Mouse (Mus musculus) lung, embryonic 15.5 days (tissue): ENCODE data around the gene Prkar1a. TPM values are rescaled to one million over a fixed set of nuclear protein-coding genes. Genes with fewer than 3 reads are reported as not detected.
"Not testable (repeated sequence)": the region's sequence is repeated elsewhere in the genome, so short reads cannot be mapped to it uniquely, and the experiment has no call there.

Experiments
- ATAC-seq: fragments of 200-750 bp; cut with Nextera tagmentation; 2 replicates; pipeline ENCODE4 v1.8.0; 2017; ENCODE audit warnings: moderate number of reproducible peaks, borderline replicate concordance; ENCODE audit not compliant: low FRiP score, low TSS enrichment; ENCODE audit errors: extremely low read depth
- H3K27ac ChIP-seq: fragments of 300-500 bp; sonication (generic); 2 replicates; pipeline ENCODE4 v1.5.1; 2015; ENCODE audit warnings: moderate library complexity, mild to moderate bottlenecking, inconsistent platforms
- H3K27me3 ChIP-seq: fragments of 300-500 bp; sonication (generic); 2 replicates; pipeline ENCODE4 v1.6.1; 2015; ENCODE audit warnings: inconsistent platforms
- H3K36me3 ChIP-seq: fragments of 300-500 bp; sonication (generic); 2 replicates; pipeline ENCODE4 v1.6.1; 2015; ENCODE audit warnings: inconsistent platforms
- H3K4me1 ChIP-seq: fragments of 300-500 bp; sonication (generic); 2 replicates; pipeline ENCODE4 v1.6.1; 2015; ENCODE audit warnings: inconsistent platforms
- H3K4me2 ChIP-seq: fragments of 300-500 bp; sonication (generic); 2 replicates; pipeline ENCODE4 v1.6.1; 2015; ENCODE audit warnings: inconsistent platforms, mild to moderate bottlenecking, moderate library complexity
- H3K4me3 ChIP-seq: fragments of 300-500 bp; sonication (generic); 2 replicates; pipeline ENCODE4 v1.5.1; 2015; ENCODE audit warnings: mild to moderate bottlenecking, inconsistent platforms
- H3K9ac ChIP-seq: fragments of 300-500 bp; sonication (generic); 2 replicates; pipeline ENCODE4 v1.6.1; 2015; ENCODE audit warnings: inconsistent platforms
- H3K9me3 ChIP-seq: fragments of 300-500 bp; sonication (generic); 2 replicates; pipeline ENCODE4 v1.6.1; 2016; ENCODE audit warnings: inconsistent platforms
- whole genome bisulfite sequencing: fragments of 180-500 bp; shearing (Covaris S2); methylation state at CpG from one replicate; pipeline ENCODE4 v1.1.7; 2015; 5-methylcytosine and 5-hydroxymethylcytosine counted together
- polyA plus RNA-seq: library from polyadenylated mRNA; unstranded; fragments of >200 nt; fragmentation: Nextera tagmentation; extraction: Ambion mirVana; gene quantifications from 2 replicates; pipeline ENCODE4 v1.2.1, GENCODE M21; 2015

Gene Prkar1a
- 388 and 400 TPM in 2 replicates for polyA plus RNA-seq

DNA sequence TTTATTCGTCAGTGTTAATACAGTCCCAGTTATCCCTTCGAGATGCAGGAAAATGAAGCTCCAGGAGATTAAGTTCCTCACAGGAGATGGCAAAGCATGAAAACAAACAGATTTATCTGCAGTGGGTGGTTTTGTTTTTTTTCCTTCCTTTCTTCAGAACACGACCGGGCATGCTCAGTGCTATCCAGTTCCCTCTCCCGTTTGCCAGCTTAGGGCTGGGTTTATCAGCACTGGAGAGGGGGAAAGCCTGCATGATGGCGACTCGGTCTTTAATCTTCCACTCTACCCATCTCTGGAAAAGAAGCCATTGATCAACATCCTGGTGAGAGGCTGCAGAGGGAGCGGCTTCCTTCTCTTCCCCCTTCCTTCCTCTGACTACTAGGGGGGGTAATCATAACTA lies at the start of gene Prkar1a:
Prkar1a (plus strand) TSS at position 200 of the 400 bp plus-strand sequence.
- WGBS: 7% methylated on average over 8 of the region's 8 CpGs

GRCm38 (mm10) chr11:109607600-109607999 lies 41.6 kb upstream of the Prkar1a start:
- no peak for ATAC-seq
- Histone ChIP-seq H3K36me3 (peaks cover 13% of the 10 kb centered on the region), H3K4me3 (no peak overlapping the region), H3K27ac (no peak overlapping the region), H3K4me2 (no peak overlapping the region), H3K4me1 (peaks cover 21% of the 10 kb centered on the region), H3K9me3 (no peaks in the 10 kb centered on the region), H3K9ac (no peak overlapping the region), H3K27me3 (no peaks in the 10 kb centered on the region)
- 73% methylated on average over 6 of the region's 6 CpGs for WGBS

More for the DNA sequence above, at the start of gene Prkar1a:
- peak within 1 kb of the TSS; percentile 97 for H3K4me2 ChIP-seq
- no peaks in the 10 kb centered on the region for H3K9me3 ChIP-seq
- H3K36me3 ChIP-seq: peaks cover 7% of the 10 kb centered on the region; the same call in 1 of the 2 replicates
- H3K4me1 ChIP-seq: peaks cover 43% of the 10 kb centered on the region
- H3K4me3 ChIP-seq: peak within 1 kb of the TSS; percentile 85
- H3K27me3 ChIP-seq: no peaks in the 10 kb centered on the region
- peak within 1 kb of the TSS; percentile 96 for H3K27ac ChIP-seq
- no peak for ATAC-seq
- H3K9ac ChIP-seq: peak within 1 kb of the TSS; percentile 92

- Histone ChIP-seq H3K36me3 (0 out of 2 replicates have a peak, but pooled peaks cover 2% of the 10 kb centered on the region), H3K27me3 (no peaks in the 10 kb centered on the region), H3K4me1 (peaks cover 25% of the 10 kb centered on the region), H3K4me3 (no peak overlapping the region), H3K4me2 (no peak overlapping the region), H3K9ac (no peak overlapping the region), H3K9me3 (no peaks in the 10 kb centered on the region), H3K27ac (no peak overlapping the region)
- ATAC-seq: no peak
- 63% methylated on average over 6 of the region's 6 CpGs for WGBS
These were observed 40.1 kb upstream of the Prkar1a start for GRCm38 (mm10) chr11:109608976-109609625.

GRCm38 (mm10) chr11:109610046-109610794 lies 39.0 kb upstream of the Prkar1a start:
- Histone ChIP-seq H3K9me3 (no peaks in the 10 kb centered on the region), H3K27me3 (no peaks in the 10 kb centered on the region), H3K36me3 (no peaks in the 10 kb centered on the region), H3K4me1 (peaks cover 25% of the 10 kb centered on the region), H3K4me3 (peak overlapping the region; percentile 63), H3K4me2 (peak overlapping the region; percentile 80), H3K9ac (peak overlapping the region; percentile 64), H3K27ac (peak overlapping the region; percentile 87)
- WGBS: 13% methylated on average over 9 of the region's 9 CpGs
- ATAC-seq: no peak

DNA sequence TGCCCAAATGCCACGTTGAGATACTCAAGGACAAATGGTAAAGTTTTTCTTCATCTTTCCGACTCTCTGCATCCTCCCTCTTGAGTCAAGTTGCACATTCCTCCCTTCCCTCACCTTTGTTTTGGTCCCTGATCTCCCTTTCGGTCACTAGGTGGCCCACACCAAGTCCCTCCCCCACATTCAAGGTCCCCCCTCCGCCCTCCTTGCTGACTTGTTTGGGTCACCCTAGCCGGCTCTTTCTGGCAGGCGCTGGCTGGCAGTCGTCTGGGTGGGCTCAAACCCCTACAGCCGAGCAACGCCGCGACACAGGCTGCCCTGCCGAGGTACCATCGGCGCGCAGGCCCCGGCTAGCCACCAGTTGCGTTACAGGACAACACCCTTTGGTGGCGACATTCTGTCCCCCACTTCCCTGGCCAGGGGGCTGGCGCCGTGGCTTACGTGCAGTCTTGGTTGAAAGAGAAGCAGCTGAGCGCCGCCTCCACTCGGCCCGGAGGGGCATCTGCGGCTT lies 38.4 kb upstream of the Prkar1a start:
- Histone ChIP-seq H3K27ac (peak overlapping the region; percentile 87), H3K4me1 (peaks cover 25% of the 10 kb centered on the region), H3K4me3 (peak overlapping the region; percentile 63), H3K36me3 (no peaks in the 10 kb centered on the region), H3K4me2 (peak overlapping the region; percentile 80), H3K27me3 (no peaks in the 10 kb centered on the region), H3K9me3 (no peaks in the 10 kb centered on the region), H3K9ac (peak overlapping the region; percentile 64)
- WGBS: under 1% methylated on average over 26 of the region's 26 CpGs
- no peak; the same call in 1 of the 2 replicates for ATAC-seq

GRCm38 (mm10) chr11:109611303-109612149 lies 37.7 kb upstream of the Prkar1a start, which contains the start of gene Wipi1:
Wipi1 (minus strand) TSS chr11:109611967.
- H3K9me3 ChIP-seq: no peaks in the 10 kb centered on the region
- WGBS: under 1% methylated on average over 58 of the region's 58 CpGs
- ATAC-seq: peak; percentile 97

DNA sequence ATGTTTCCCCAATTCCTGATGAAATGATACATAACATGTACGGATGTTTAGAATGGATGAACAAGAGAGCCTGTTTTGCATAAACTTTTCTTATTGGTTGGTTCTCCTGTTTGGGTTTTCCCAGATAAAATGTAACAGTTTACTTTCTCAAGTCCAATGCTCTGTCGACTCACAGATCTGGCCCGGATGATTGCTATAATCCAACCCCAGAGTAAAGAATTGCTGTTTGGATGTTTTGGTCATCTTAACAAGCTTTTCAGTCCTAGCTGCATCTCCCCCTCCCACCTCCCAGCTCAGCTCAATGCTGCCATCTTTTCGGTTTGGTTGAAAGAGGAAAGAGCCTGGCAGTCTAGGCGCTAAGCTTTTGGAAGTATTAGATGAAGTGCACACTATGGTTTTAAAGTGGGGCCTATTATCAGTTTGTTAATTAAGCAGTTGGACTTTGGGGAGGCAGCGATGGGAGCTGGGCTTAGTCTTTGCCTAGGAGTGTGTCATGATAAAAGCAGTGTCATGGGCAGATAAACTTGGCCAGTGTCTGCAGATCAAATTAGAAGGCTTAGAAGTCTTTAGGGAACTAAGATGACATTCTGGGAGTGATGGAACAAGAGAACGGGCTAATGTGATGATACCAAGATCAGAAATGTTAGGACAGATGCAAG lies 36.2 kb upstream of the Prkar1a start:
- no peak for ATAC-seq
- no peak overlapping the region for H3K9ac ChIP-seq
- H3K27me3 ChIP-seq: no peaks in the 10 kb centered on the region
- no peaks in the 10 kb centered on the region for H3K9me3 ChIP-seq
- no peak overlapping the region for H3K4me3 ChIP-seq
- H3K4me2 ChIP-seq: no peak overlapping the region
- H3K36me3 ChIP-seq: no peaks in the 10 kb centered on the region
- peaks cover 35% of the 10 kb centered on the region for H3K4me1 ChIP-seq
- 54% methylated on average over 7 of the region's 7 CpGs for WGBS
- no peak overlapping the region for H3K27ac ChIP-seq

More at GRCm38 (mm10) chr11:109611303-109612149, 37.7 kb upstream of the Prkar1a start, which contains the start of gene Wipi1:
- Histone ChIP-seq H3K9ac (peak within 1 kb of the TSS; percentile 64), H3K27me3 (no peaks in the 10 kb centered on the region), H3K36me3 (no peaks in the 10 kb centered on the region), H3K4me2 (peak within 1 kb of the TSS; percentile 80), H3K27ac (peak within 1 kb of the TSS; percentile 87), H3K4me1 (peaks cover 25% of the 10 kb centered on the region), H3K4me3 (peak within 1 kb of the TSS; percentile 63)

DNA sequence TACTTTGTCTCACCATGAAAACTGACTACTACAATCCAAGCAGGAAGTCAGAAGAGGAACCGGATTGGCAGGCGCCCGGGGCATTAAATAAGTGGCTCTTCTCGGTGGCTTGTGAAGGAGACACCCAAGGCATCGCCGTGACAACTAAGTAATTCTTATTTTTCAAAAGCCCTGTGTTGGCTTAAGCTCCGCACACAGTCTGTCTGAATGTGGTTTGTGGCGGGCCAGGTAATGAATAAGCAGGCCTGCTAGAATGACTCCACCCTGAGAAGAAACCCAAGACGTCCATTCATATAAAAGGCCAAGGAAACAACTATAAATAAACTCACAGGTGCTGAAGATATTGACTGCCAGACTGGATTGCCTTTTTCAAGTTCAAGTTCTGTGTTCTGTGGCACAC lies 33.9 kb upstream of the Prkar1a start:
- 48% methylated on average over 9 of the region's 9 CpGs for WGBS
- H3K4me3 ChIP-seq: no peak overlapping the region
- H3K36me3 ChIP-seq: no peaks in the 10 kb centered on the region
- no peak overlapping the region for H3K4me2 ChIP-seq
- no peaks in the 10 kb centered on the region for H3K9me3 ChIP-seq
- H3K27me3 ChIP-seq: no peaks in the 10 kb centered on the region
- H3K27ac ChIP-seq: no peak overlapping the region
- peaks cover 25% of the 10 kb centered on the region for H3K4me1 ChIP-seq
- ATAC-seq: no peak
- no peak overlapping the region for H3K9ac ChIP-seq

GRCm38 (mm10) chr11:109616352-109616751 lies 32.9 kb upstream of the Prkar1a start:
- Histone ChIP-seq H3K9me3 (no peaks in the 10 kb centered on the region), H3K4me2 (no peak overlapping the region), H3K27ac (no peak overlapping the region), H3K36me3 (no peaks in the 10 kb centered on the region), H3K4me1 (peaks cover 21% of the 10 kb centered on the region; the same call in 1 of the 2 replicates), H3K9ac (no peak overlapping the region), H3K27me3 (no peaks in the 10 kb centered on the region), H3K4me3 (no peak overlapping the region)
- WGBS: 63% methylated on average over 4 of the region's 4 CpGs
- no peak for ATAC-seq

DNA sequence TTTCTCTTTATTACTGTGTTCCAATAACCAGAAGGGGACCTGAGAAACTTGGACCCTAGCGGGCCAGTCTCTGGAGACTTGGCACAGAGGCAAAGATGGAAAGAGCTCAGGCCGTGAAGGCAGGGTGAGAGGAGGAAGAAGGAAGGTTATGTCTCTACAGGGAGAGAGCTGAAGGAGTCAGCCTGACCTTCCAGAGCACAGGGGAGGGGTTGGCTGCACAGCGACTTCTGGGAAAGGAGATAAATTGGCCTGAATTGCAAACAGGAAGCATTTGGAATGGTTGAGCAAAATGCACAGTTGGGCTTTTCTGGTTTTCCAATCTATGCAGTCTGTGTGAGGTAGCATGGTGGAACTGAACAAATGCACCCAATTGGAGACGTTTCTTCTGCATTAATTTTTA lies 32.4 kb upstream of the Prkar1a start:
- Histone ChIP-seq H3K27ac (no peak overlapping the region), H3K27me3 (no peaks in the 10 kb centered on the region), H3K4me1 (peaks cover 21% of the 10 kb centered on the region; the same call in 1 of the 2 replicates), H3K4me2 (no peak overlapping the region), H3K9ac (no peak overlapping the region), H3K4me3 (no peak overlapping the region), H3K9me3 (no peaks in the 10 kb centered on the region), H3K36me3 (no peaks in the 10 kb centered on the region)
- 42% methylated on average over 4 of the region's 4 CpGs for WGBS
- no peak for ATAC-seq

GRCm38 (mm10) chr11:109619055-109619454 lies 30.1 kb upstream of the Prkar1a start:
- ATAC-seq, H3K4me2 ChIP-seq, H3K27me3 ChIP-seq, H3K27ac ChIP-seq, H3K4me3 ChIP-seq, H3K9me3 ChIP-seq, H3K9ac ChIP-seq, H3K36me3 ChIP-seq: not testable (repeated sequence)
- H3K4me1 ChIP-seq: peaks cover 23% of the 10 kb centered on the region
- WGBS: 38% methylated on average over 8 of the region's 8 CpGs
